Mouse (Mus musculus) limb, embryonic 15.5 days (tissue): ENCODE measurements at regions not wholly inside any gene's neighbourhood (a gene's known extent, or its start where the extent isn't known, plus 50 kb on each side); places are given as distances from the start of the nearest gene placed in this dataset.

Experiments
- ATAC-seq: fragments of 200-750 bp; cut with Nextera tagmentation; 2 replicates; pipeline ENCODE4 v1.8.0; 2017; ENCODE audit warnings: low read depth, moderate TSS enrichment; ENCODE audit not compliant: insufficient number of reproducible peaks, low FRiP score, low TSS enrichment
- H3K27ac ChIP-seq: fragments of 300-500 bp; sonication (generic); 2 replicates; pipeline ENCODE4 v1.5.1; 2015; ENCODE audit warnings: moderate library complexity, mild to moderate bottlenecking, inconsistent platforms
- H3K27me3 ChIP-seq: fragments of 300-500 bp; sonication (generic); 2 replicates; pipeline ENCODE4 v1.6.1; 2015; ENCODE audit warnings: inconsistent platforms
- H3K36me3 ChIP-seq: fragments of 300-500 bp; sonication (generic); 2 replicates; pipeline ENCODE4 v1.6.1; 2015; ENCODE audit warnings: inconsistent platforms
- H3K4me1 ChIP-seq: fragments of 300-500 bp; sonication (generic); 2 replicates; pipeline ENCODE4 v1.6.1; 2015; ENCODE audit warnings: inconsistent platforms
- H3K4me2 ChIP-seq: fragments of 300-500 bp; sonication (generic); 2 replicates; pipeline ENCODE4 v1.6.1; 2015; ENCODE audit warnings: mild to moderate bottlenecking, inconsistent platforms
- H3K4me3 ChIP-seq: fragments of 300-500 bp; sonication (generic); 2 replicates; pipeline ENCODE4 v1.5.1; 2015; ENCODE audit warnings: mild to moderate bottlenecking, inconsistent platforms
- H3K9ac ChIP-seq: fragments of 300-500 bp; sonication (generic); 2 replicates; pipeline ENCODE4 v1.6.1; 2015; ENCODE audit warnings: inconsistent platforms
- H3K9me3 ChIP-seq: fragments of 300-500 bp; sonication (generic); 2 replicates; pipeline ENCODE4 v1.6.1; 2016; ENCODE audit warnings: inconsistent platforms
- WGBS: fragments of 180-500 bp; shearing (Covaris S2); methylation state at CpG from one replicate; pipeline ENCODE4 v1.1.7; 2015; 5-methylcytosine and 5-hydroxymethylcytosine counted together

DNA sequence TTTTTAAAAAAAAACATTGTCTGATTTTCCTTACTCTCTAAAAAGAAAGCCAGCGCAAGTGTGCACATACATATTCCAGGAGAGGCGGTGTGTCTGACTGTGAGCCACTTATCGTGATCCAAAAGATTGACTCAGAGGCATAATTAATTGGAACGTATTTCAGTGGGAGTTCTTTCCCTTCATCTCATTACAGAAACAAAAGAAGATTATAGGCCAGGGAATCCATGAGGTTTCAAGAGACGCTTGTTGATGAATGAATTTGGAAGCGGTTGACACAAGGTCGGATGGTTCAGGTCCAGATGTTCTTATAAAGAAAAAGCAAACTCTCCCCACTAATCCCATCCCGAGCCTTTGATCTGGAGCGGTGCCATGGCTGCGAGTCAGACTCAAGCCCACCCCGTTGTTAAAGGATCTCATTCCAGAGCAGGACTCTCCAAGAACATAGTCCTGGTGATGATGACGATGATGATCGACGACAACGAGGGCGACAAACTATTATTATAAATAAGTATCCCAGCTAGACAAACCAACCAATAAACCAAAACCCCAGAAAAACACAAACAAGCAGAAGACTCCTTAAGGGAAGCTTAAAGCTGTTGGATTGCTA lies 240.1 kb upstream of the Habp2 start:
- no peak overlapping the region for H3K9ac ChIP-seq
- H3K4me2 ChIP-seq: no peak overlapping the region
- no peaks in the 10 kb centered on the region for H3K36me3 ChIP-seq
- no peaks in the 10 kb centered on the region for H3K9me3 ChIP-seq
- no peaks in the 10 kb centered on the region for H3K27me3 ChIP-seq
- no peak overlapping the region for H3K4me3 ChIP-seq
- no peak overlapping the region for H3K27ac ChIP-seq
- ATAC-seq: no peak
- whole genome bisulfite sequencing: 71% methylated on average over 16 of the region's 16 CpGs
- peaks cover 5% of the 10 kb centered on the region; the same call in 1 of the 2 replicates for H3K4me1 ChIP-seq

DNA sequence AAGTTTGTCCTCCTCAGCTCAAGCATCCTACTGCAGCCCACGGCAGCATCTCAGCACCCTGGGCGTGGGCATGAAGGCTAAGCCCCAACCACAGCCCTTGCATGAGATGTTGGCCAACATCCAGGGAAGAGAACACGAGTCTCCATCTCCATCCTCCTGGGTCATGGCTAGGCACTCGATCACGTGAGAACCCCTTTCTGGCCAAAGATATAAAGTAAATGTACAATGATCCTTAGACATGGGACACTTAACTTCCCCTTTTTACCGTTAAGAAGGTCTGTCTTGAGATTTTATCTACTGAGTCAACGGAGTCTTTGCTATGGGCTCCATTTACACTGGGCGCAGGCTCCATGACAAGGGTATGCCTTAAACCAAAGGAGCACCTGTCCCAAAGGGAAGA lies 232.8 kb upstream of the Habp2 start:
- H3K4me3 ChIP-seq: no peak overlapping the region
- no peaks in the 10 kb centered on the region for H3K36me3 ChIP-seq
- no peak for ATAC-seq
- H3K9ac ChIP-seq: no peak overlapping the region
- WGBS: 85% methylated on average over 8 of the region's 8 CpGs
- no peak overlapping the region for H3K4me2 ChIP-seq
- no peaks in the 10 kb centered on the region for H3K27me3 ChIP-seq
- H3K4me1 ChIP-seq: peaks cover 3% of the 10 kb centered on the region; the same call in 1 of the 2 replicates
- no peak overlapping the region for H3K27ac ChIP-seq
- H3K9me3 ChIP-seq: no peaks in the 10 kb centered on the region

DNA sequence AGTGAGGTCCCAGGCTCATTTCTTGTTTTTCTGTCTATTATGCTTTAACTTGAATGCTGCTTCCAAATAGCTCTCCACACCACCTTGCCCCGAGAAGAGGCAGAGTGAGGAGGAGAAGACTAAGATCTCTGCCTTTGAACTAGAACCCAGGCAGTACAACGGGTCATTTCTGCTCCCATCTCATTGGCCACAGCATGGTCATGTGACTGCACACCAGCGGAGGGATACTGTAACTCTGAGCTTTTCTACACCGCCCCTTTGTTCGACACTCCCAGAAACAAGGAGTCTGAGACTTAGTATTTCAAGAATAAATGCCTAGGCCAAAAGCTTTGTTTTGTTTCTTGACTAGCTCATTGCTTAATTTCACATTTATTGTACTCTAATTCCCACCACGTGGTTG lies 230.5 kb upstream of the Habp2 start:
- Histone ChIP-seq H3K9ac (no peak overlapping the region), H3K27me3 (no peaks in the 10 kb centered on the region), H3K4me1 (peaks cover 3% of the 10 kb centered on the region; the same call in 1 of the 2 replicates), H3K27ac (no peak overlapping the region), H3K4me2 (no peak overlapping the region), H3K4me3 (no peak overlapping the region), H3K36me3 (no peaks in the 10 kb centered on the region), H3K9me3 (no peaks in the 10 kb centered on the region)
- ATAC-seq: no peak
- WGBS: 82% methylated on average over 6 of the region's 6 CpGs

- no peak for ATAC-seq
- H3K9me3 ChIP-seq: no peaks in the 10 kb centered on the region
- no peaks in the 10 kb centered on the region; the same call in 1 of the 2 replicates for H3K27me3 ChIP-seq
- H3K4me1 ChIP-seq: no peaks in the 10 kb centered on the region; the same call in 1 of the 2 replicates
- WGBS: 72% methylated on average over 10 of the region's 10 CpGs
- H3K36me3 ChIP-seq: no peaks in the 10 kb centered on the region
- H3K4me3 ChIP-seq: no peak overlapping the region
- no peak overlapping the region for H3K4me2 ChIP-seq
- no peak overlapping the region for H3K9ac ChIP-seq
- H3K27ac ChIP-seq: no peak overlapping the region
Observed at GRCm38 (mm10) chr19:56061882-56062540, 224.9 kb upstream of the Habp2 start.

DNA sequence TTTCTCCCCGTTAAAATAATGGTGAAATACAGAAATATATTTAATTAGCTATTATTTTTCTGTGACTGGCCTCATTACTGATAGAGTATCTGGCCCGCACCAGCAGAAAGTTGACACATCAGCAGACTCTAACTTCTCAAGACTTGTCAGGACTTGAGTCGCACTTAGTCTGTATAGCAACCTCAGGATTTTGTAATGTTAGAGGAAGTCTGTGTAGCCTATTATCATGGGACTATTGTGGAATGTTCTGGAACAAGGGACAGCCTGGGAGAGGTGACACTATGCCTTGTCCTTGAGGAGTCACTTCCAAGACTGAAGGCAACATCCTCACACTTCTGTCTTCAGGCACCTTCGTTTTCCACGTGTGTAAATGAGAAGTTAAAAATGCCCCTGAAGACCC lies 223.8 kb upstream of the Habp2 start:
- Histone ChIP-seq H3K4me3 (no peak overlapping the region), H3K9me3 (no peaks in the 10 kb centered on the region), H3K4me1 (no peaks in the 10 kb centered on the region; the same call in 1 of the 2 replicates), H3K36me3 (no peaks in the 10 kb centered on the region), H3K4me2 (no peak overlapping the region), H3K27me3 (no peaks in the 10 kb centered on the region; the same call in 1 of the 2 replicates), H3K9ac (no peak overlapping the region), H3K27ac (no peak overlapping the region)
- WGBS: 60% methylated on average over 5 of the region's 5 CpGs
- ATAC-seq: no peak

DNA sequence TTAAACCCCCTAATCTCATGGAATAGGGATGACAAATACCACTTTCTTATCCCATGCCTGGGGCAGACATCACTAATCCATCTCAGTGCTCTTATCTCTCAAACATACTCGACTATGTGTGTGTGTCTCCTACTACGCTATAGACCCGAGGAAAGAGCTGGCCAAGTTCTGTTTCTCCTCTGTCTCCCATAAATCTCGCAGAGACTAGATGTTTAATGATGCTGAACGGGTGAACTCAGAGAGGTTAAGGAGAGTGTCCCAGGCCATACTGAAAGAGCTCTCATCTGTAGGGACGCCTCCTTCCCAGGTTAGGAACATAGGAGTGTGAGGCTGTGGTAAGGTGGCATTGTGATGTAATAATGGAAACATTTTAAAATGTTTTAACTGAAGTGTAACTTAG lies 221.2 kb upstream of the Habp2 start:
- no peak for ATAC-seq
- no peaks in the 10 kb centered on the region; the same call in 1 of the 2 replicates for H3K27me3 ChIP-seq
- no peak overlapping the region for H3K27ac ChIP-seq
- peaks cover 4% of the 10 kb centered on the region; the same call in 1 of the 2 replicates for H3K4me1 ChIP-seq
- H3K4me2 ChIP-seq: no peak overlapping the region
- H3K4me3 ChIP-seq: no peak overlapping the region
- 56% methylated on average over 6 of the region's 6 CpGs for WGBS
- H3K9me3 ChIP-seq: no peaks in the 10 kb centered on the region
- H3K36me3 ChIP-seq: no peaks in the 10 kb centered on the region
- no peak overlapping the region for H3K9ac ChIP-seq

GRCm38 (mm10) chr19:56068165-56068564 lies 218.8 kb upstream of the Habp2 start:
- Histone ChIP-seq H3K27me3 (no peaks in the 10 kb centered on the region), H3K36me3 (no peaks in the 10 kb centered on the region), H3K9ac (no peak overlapping the region), H3K4me3 (no peak overlapping the region), H3K27ac (no peak overlapping the region), H3K4me1 (peaks cover 17% of the 10 kb centered on the region), H3K9me3 (no peaks in the 10 kb centered on the region), H3K4me2 (no peak overlapping the region)
- WGBS: 47% methylated on average over 8 of the region's 8 CpGs
- no peak for ATAC-seq

DNA sequence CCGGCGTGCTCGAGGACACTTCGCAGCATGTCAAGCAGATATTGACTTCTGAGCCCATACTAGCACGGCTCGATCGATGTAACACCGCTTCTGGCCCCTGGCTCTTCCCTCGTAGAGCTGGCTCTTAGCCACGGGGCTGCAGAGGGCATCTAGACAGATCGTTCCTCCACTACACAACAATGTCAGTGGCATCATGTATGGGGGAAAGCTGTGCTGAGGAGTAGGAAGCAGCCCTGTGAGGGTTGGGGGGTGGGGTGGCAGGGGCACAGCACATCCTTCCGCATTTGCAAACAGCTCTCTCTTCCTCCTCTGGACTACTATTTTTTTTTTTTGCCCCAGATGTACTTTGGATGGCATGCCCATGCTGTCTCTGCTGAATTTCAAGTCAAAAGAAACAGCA lies 218.1 kb upstream of the Habp2 start:
- Histone ChIP-seq H3K9ac (no peak overlapping the region), H3K27me3 (0 out of 2 replicates have a peak, but pooled peaks cover 1% of the 10 kb centered on the region), H3K9me3 (no peaks in the 10 kb centered on the region), H3K27ac (no peak overlapping the region), H3K4me1 (peaks cover 17% of the 10 kb centered on the region), H3K36me3 (no peaks in the 10 kb centered on the region), H3K4me3 (no peak overlapping the region), H3K4me2 (no peak overlapping the region)
- no peak for ATAC-seq
- WGBS: 74% methylated on average over 12 of the region's 12 CpGs

DNA sequence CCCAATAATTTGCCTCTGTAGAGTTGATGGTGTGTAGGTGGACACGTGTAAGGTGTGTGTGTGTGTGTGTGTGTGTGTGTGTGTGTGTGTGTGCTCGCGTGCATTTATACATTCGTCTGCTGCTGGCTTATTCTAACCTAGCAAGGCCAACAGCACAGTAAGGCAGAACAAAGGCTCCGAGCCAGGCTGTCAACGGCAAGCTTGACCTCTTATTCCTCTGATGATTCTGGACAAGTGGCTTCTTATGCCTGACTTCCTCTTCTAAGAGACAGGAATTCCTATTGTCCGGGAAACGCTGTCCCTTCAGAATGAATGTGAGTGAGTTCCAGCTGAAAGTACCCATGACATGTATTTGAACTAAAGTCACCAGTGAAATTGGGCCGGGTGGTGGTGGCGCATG lies 217.7 kb upstream of the Habp2 start:
- Histone ChIP-seq H3K4me2 (no peak overlapping the region), H3K4me3 (no peak overlapping the region), H3K36me3 (no peaks in the 10 kb centered on the region), H3K9me3 (no peaks in the 10 kb centered on the region), H3K4me1 (peaks cover 17% of the 10 kb centered on the region), H3K27ac (no peak overlapping the region), H3K27me3 (0 out of 2 replicates have a peak, but pooled peaks cover 3% of the 10 kb centered on the region), H3K9ac (no peak overlapping the region)
- ATAC-seq: no peak
- 74% methylated on average over 10 of the region's 10 CpGs for WGBS

- 43% methylated on average over 4 of the region's 4 CpGs for WGBS
- Histone ChIP-seq H3K36me3 (no peaks in the 10 kb centered on the region), H3K27ac (no peak overlapping the region)
Observed at GRCm38 (mm10) chr19:56071340-56071739, 215.6 kb upstream of the Habp2 start.

GRCm38 (mm10) chr19:56076128-56076527 lies 210.8 kb upstream of the Habp2 start:
- no peaks in the 10 kb centered on the region for H3K36me3 ChIP-seq
- H3K9ac ChIP-seq: no peak overlapping the region
- no peaks in the 10 kb centered on the region for H3K9me3 ChIP-seq
- no peak overlapping the region for H3K4me3 ChIP-seq
- 0 out of 2 replicates have a peak overlapping the region, but pooled peaks have one; percentile 17 for H3K27ac ChIP-seq
- 0 out of 2 replicates have a peak, but pooled peaks cover 3% of the 10 kb centered on the region for H3K27me3 ChIP-seq
- no peak overlapping the region for H3K4me2 ChIP-seq
- ATAC-seq: no peak; the same call in 1 of the 2 replicates
- H3K4me1 ChIP-seq: peaks cover 9% of the 10 kb centered on the region
- WGBS: 75% methylated on average over 8 of the region's 8 CpGs

More at GRCm38 (mm10) chr19:56071340-56071739, 215.6 kb upstream of the Habp2 start:
- Histone ChIP-seq H3K9ac (no peak overlapping the region), H3K4me3 (no peak overlapping the region), H3K9me3 (no peaks in the 10 kb centered on the region), H3K27me3 (0 out of 2 replicates have a peak, but pooled peaks cover 3% of the 10 kb centered on the region), H3K4me2 (no peak overlapping the region), H3K4me1 (peaks cover 17% of the 10 kb centered on the region)
- ATAC-seq: no peak

DNA sequence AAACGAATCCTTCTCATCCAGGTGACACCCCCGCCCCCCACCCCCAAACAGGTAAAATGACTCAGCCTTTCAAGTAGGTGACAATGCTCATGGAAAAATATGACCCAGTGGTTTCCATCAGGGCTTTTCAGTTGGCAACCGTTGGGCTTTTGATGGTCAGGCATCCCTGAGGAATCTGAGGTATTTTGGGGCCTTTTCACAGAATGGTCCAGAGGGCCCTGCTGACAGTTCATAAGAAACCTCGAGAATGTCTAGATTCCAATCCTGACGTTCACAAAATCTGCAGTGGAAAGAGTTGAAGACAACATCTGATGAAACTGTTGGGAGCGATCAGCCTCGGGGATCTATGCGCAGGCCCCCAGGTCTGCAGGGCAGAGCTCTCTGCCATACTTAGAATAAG lies 209.4 kb upstream of the Habp2 start:
- no peak for ATAC-seq
- Histone ChIP-seq H3K4me3 (no peak overlapping the region), H3K4me2 (no peak overlapping the region), H3K4me1 (no peaks in the 10 kb centered on the region), H3K36me3 (no peaks in the 10 kb centered on the region), H3K9ac (no peak overlapping the region), H3K27ac (no peak overlapping the region), H3K27me3 (0 out of 2 replicates have a peak, but pooled peaks cover 3% of the 10 kb centered on the region), H3K9me3 (no peaks in the 10 kb centered on the region)
- WGBS: 69% methylated on average over 8 of the region's 8 CpGs
